Mouse (Mus musculus): ENCODE measurements around the gene Rhog. TPM values are rescaled to one million over a fixed set of nuclear protein-coding genes. Genes with fewer than 3 reads are reported as not detected.

The Rhog gene
- total RNA-seq, 4 experiments from 2014 or later = 17.5 to 20.1 (median 19.2) TPM

DNA sequence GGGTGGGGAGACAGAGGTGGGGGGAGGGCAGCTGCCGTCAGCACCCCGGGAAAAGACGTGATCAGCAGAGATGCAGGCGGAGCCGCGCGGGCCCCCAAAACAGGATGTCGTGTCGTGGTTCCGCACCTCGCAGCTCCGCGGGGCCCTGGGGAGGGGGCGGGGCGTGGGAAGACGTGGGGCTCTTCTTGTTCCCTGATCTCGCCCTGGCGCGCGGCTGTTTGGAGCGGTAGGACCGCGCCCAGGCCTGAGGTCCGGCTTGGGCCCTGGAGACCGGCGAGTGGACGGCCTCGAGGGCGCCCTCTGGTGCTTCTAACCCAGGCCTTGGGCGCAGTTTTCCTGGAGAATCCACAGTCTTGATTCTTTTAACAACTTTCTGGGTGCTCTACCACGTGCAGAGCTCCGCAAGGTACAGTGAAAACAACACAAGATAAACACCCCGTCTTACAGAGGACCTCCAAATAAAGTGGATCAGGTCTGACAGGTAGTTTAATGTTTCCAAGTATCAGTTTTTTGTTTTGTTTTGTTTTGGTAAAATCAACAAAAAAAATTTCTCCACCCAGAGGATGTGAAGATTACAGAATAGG, 5.1 kb downstream of the Rhog start:
- DNase-seq (ENCODE audit: low spot score) = peak; percentile 93

GRCm38 (mm10) chr7:102249896-102250630, 5.8 kb downstream of the Rhog start:
- peak; percentile 79 for DNase-seq (ENCODE audit: low spot score)

DNA sequence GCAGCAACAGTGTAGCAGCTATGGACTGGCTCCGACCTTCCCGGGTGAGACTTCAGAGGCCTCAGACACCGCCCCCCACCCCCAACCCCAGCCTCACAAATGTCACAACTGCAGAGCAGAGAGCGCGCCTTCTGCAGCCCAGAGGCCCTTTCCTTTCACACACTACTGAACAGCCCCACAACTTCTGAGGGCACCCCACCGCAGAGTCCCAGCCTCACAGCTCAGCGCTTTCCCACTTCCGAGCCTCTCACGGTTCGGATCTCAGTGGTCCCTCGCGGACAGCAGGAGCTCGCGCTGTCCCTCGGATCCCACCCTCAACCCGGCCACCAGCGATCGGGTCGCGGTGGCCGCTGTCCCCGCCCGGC, 6.3 kb downstream of the Rhog start:
- DNase-seq (ENCODE audit: low spot score) = no peak

GRCm38 (mm10) chr7:102248691-102249404, 7.0 kb downstream of the Rhog start:
- no peak for DNase-seq (ENCODE audit: low spot score)

GRCm38 (mm10) chr7:102246956-102247797, 8.7 kb downstream of the Rhog start:
- no peak for DNase-seq (ENCODE audit: low spot score)

GRCm38 (mm10) chr7:102246265-102246664, 9.6 kb downstream of the Rhog start:
- DNase-seq (ENCODE audit: low spot score) = no peak

GRCm38 (mm10) chr7:102245775-102246174, 10.1 kb downstream of the Rhog start:
- no peak for DNase-seq (ENCODE audit: low spot score)

- peak; percentile 68 for DNase-seq (ENCODE audit: low spot score)
These were observed 10.9 kb downstream of the Rhog start for GRCm38 (mm10) chr7:102244782-102245535.

DNA sequence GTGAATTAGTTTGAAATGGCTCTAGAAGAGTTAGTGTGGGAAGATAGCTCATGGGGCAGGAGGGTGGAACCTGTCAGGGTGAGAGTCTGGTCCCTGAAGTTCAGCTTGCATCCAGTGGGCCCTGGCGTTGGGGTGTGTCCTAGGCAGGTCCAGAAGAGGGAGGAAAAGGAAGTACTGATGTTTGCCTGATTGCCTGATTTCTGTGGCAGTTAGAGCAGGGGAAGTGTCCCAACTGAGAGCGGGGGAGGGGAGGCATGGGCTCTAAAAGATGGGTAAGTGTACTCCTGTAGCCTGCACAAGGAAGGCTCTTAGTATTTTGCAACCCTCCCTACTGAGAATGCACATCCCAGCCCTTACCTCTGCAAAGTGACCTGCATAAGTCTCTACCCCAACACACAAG, 12.0 kb downstream of the Rhog start:
- peak; percentile 58 for DNase-seq (ENCODE audit: low spot score)

- DNase-seq (ENCODE audit: low spot score) = no peak
These were observed 12.9 kb downstream of the Rhog start for GRCm38 (mm10) chr7:102242917-102243316.

GRCm38 (mm10) chr7:102242371-102242770, 13.5 kb downstream of the Rhog start:
- no peak for DNase-seq (ENCODE audit: low spot score)

GRCm38 (mm10) chr7:102239591-102239990, 16.3 kb downstream of the Rhog start:
- DNase-seq (ENCODE audit: low spot score) = no peak

DNA sequence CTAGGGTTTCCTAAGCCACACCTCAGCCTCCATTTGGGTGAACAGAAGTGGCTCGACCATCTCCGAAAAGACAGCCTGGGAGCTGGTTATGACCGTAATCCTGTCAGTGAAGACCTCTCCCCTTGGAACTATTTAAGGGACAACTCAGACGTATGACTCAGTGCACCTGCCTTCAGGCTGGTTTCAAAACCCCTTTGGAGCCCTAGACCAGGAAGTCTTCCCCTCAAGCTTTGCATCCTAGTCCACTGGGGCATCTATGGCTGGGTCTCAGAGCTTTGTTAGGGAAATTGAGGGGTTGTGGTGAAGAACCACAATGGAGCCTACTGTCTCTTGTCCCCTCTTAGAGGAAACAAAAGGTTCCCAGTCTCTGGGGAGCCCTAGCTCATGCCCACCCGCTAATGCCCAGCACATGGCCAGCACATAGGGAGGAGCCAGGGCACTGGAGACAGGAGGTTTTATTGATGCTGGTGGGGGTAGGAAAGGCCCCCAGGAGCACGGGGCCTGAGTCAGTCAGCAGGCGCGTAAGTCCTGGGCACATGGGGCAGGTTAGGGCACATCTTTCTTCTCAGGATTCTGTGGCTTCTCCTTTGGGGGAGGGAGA, 17.1 kb downstream of the Rhog start:
- DNase-seq (ENCODE audit: low spot score) = no peak

DNA sequence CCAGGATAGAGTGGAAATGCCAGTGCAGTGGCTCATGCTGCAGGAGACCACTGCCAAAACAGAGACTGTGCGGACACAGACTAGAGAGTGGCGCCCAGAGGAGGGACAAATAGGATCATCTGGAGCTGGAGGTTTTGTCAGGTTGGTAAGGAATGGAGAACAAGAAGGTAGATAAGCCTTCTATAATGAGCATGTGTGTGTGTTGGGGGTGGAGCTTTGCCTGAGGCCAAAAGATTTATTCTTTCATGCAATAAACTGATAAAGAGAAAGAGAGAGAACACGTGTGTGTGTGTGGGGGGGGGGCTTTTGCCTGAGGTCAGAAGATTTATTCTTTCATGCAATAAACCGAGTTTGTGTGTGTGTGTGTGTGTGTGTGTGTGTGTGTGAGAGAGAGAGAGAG, 22.8 kb downstream of the Rhog start:
- no peak for DNase-seq (ENCODE audit: low spot score)

DNA sequence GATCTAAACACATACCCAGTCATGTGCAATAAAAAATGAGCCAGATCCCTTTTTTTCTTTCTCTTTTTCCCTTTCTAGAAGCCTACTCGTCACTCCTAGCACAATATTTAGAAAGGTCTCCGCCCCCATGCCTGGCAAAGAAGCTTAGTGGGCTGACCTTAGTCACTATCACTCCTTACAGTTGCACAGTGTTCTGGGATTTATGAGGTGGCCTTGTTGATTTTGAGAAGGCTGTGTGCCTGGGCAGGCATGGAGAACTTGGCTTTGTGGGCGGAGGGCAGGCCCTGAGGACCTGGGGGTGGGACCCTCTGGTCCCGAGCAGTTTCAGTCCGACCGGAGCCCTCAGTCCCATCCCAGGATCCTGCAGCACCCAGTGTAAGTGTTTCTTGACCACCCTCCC, 26.0 kb downstream of the Rhog start:
- DNase-seq (ENCODE audit: low spot score) = no peak

DNA sequence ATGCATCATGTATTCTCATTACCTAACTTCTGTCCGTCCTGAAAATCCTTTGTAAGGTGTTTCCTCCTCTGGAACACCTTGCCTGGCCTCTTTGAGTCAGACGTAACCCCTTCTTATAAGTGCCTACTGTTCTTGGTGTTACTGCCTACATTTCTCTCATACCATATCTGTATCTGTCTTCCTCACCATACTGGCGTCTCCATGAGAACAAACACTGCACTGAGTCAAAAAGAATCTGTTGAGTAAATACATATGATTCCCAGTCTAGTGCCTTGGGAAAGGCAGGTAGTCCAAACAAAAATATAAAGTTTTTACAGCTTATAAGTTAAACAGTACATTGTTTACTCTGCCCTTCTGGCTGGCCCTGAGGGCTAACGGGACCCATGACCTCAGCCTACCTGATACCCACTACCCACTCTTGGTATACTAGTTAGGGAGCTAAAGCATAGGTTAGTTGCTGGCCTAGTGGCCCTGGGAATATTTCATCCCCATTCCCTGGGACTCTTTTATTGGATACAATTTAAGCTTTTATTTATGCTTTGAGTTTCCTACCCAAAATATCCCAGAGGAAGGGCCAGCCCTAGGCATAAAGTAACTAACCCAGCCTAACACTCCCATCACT, 27.7 kb downstream of the Rhog start:
- no peak for DNase-seq (ENCODE audit: low spot score)

GRCm38 (mm10) chr7:102226051-102226450, 29.8 kb downstream of the Rhog start:
- DNase-seq (ENCODE audit: low spot score) = no peak

DNA sequence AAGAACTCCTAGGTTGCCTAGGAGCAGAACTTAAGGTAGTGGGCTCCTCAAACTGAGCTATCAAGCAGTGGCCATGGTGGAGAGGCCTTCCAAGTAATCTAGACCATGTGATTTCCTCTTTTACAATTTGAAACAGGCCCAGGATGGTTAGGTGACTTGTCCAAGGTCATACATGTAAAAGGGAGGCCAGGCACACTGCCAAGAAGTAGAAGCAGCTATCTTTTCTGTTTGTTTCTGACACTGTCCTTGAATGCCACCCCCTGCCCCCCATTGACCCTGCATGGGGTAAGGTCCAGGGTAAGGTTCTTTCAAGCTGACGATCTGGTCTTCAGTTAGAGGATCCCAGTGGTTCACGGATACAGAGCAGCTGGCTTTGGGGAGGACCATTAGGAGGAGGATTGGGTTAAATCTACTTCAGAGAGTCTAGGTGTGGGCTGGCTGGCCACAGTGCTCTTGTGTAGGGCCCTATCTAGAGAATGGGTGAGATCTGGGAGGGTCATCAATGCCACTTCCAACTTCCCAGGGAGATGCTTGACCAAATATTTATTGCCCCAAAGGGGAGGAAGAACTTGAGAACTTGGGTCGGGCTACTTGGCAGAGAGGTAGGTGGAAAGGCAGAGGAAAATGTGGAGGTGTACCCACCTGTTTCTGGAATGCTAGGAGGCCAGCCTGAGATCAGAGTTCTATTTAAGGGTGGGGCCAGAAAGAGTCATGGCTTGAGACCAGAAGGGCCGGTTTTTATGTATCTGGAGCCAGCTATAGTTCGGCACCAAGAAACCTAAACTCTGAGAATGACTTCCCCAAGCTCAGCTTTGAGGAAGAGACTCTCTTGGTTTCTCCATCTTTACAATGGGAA, 31.7 kb downstream of the Rhog start:
- no peak for DNase-seq (ENCODE audit: low spot score)

- peak; percentile 82 for DNase-seq (ENCODE audit: low spot score)
These were observed 32.9 kb downstream of the Rhog start for GRCm38 (mm10) chr7:102222830-102223556.

Data from heart, adult 8-10 months (tissue).